Mouse (Mus musculus) G1E (cell line): ENCODE data around the gene Mpped2.

Experiments used
- CTCF ChIP-seq: IDR thresholded peaks from 2 replicates; pipeline ENCODE4 v1.5.1; 2012; ENCODE audit warnings: low read depth, low read length, inconsistent platforms, mixed read lengths
- POLR2AphosphoS5 ChIP-seq: IDR thresholded peaks from 2 replicates; pipeline ENCODE4 v1.6.1; 2012; ENCODE audit warnings: low read depth, low read length, inconsistent platforms; ENCODE audit not compliant: insufficient replicate concordance

GRCm38 (mm10) chr2:106653261-106653660, 39.8 kb upstream of the Mpped2 start:
- TF ChIP-seq POLR2AphosphoS5 (no peak), CTCF (no peak)
